Mouse (Mus musculus) intestine, embryonic 15.5 days (tissue): ENCODE data around the gene Iltifb. TPM values are rescaled to one million over a fixed set of nuclear protein-coding genes. Genes with fewer than 3 reads are reported as not detected.
A peak's percentile ranks its signal among the peaks of the same experiment; 100 is the strongest.
"Not testable (repeated sequence)": the region's sequence is repeated elsewhere in the genome, so short reads cannot be mapped to it uniquely, and the experiment has no call there.

ENCODE experiments used
- ATAC-seq: fragments of 200-750 bp; cut with Nextera tagmentation; 2 replicates; pipeline ENCODE4 v1.8.0; 2017; ENCODE audit warnings: moderate TSS enrichment, moderate library complexity
- H3K27ac ChIP-seq: fragments of 300-500 bp; sonication (generic); 2 replicates; pipeline ENCODE4 v1.5.1; 2015; ENCODE audit warnings: mild to moderate bottlenecking, inconsistent platforms
- H3K27me3 ChIP-seq: fragments of 300-500 bp; sonication (generic); replicated peaks from 2 replicates; pipeline ENCODE4 v1.6.1; 2015; ENCODE audit warnings: inconsistent platforms
- H3K36me3 ChIP-seq: fragments of 300-500 bp; sonication (generic); 2 replicates; pipeline ENCODE4 v1.6.1; 2015; ENCODE audit warnings: inconsistent platforms
- H3K4me1 ChIP-seq: fragments of 300-500 bp; sonication (generic); replicated peaks from 2 replicates; pipeline ENCODE4 v1.6.1; 2015; ENCODE audit warnings: inconsistent platforms
- H3K4me2 ChIP-seq: fragments of 300-500 bp; sonication (generic); replicated peaks from 2 replicates; pipeline ENCODE4 v1.6.1; 2015; ENCODE audit warnings: mild to moderate bottlenecking, inconsistent platforms
- H3K4me3 ChIP-seq: fragments of 300-500 bp; sonication (generic); replicated peaks from 2 replicates; pipeline ENCODE4 v1.5.1; 2015; ENCODE audit warnings: inconsistent platforms
- H3K9ac ChIP-seq: fragments of 300-500 bp; sonication (generic); 2 replicates; pipeline ENCODE4 v1.6.1; 2015; ENCODE audit warnings: inconsistent platforms
- H3K9me3 ChIP-seq: fragments of 300-500 bp; sonication (generic); 2 replicates; pipeline ENCODE4 v1.6.1; 2016; ENCODE audit warnings: inconsistent platforms
- WGBS: fragments of 180-500 bp; shearing (Covaris S2); methylation state at CpG from one replicate; pipeline ENCODE4 v1.1.7; 2015; 5-methylcytosine and 5-hydroxymethylcytosine counted together
- polyA plus RNA-seq: library from polyadenylated mRNA; unstranded; fragments of >200 nt; fragmentation: Nextera tagmentation; extraction: Ambion mirVana; gene quantifications from 2 replicates; pipeline ENCODE4 v1.2.1, GENCODE M21; 2015

Iltifb gene
- polyA plus RNA-seq, result not detected in 2 replicates

GRCm38 (mm10) chr10:118294938-118295337 lies at the start of gene Iltifb:
TSS of gene Iltifb (minus strand) at chr10:118295038.
- Histone ChIP-seq H3K4me1 (no peaks in the 10 kb centered on the region), H3K27me3 (no peaks in the 10 kb centered on the region), H3K36me3 (no peaks in the 10 kb centered on the region), H3K4me3 (no peak within 1 kb of the TSS), H3K4me2 (no peak within 1 kb of the TSS), H3K27ac (no peak within 1 kb of the TSS), H3K9me3 (no peaks in the 10 kb centered on the region), H3K9ac (no peak within 1 kb of the TSS)
- WGBS, result 89% methylated on average over 6 of the region's 6 CpGs
- ATAC-seq, result no peak

DNA sequence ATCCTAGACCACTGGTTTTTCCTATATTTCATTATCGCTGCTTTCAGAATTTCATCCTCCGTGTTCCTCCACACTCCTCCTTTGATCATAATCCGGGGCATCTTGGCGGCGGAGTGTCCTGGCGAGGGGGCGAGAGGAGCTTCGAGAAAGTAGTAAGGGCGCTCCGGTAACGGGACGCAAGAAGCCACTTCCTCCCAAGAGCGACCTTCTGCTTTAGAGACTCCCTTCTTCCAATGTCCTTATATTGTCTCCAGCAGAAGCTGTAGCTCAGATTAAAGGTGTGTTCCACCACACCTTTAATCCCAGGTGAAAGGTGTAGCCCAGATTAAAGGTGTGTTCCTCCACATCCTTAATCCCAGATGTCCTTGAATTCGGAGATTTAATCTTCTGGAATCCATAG lies 48.3 kb upstream of the Iltifb start, which contains the start of gene Gm9046:
Gene Gm9046, minus strand, starts transcription at position 101 of the 400 bp plus-strand sequence.
- not testable (repeated sequence) for H3K9ac ChIP-seq, ATAC-seq, H3K4me3 ChIP-seq, H3K9me3 ChIP-seq, H3K4me1 ChIP-seq, H3K4me2 ChIP-seq, H3K27me3 ChIP-seq, H3K36me3 ChIP-seq, H3K27ac ChIP-seq
- no CpG with 5 or more reads among the region's 14 CpGs for WGBS

- not testable (repeated sequence) for H3K27ac ChIP-seq, H3K36me3 ChIP-seq, ATAC-seq, H3K4me2 ChIP-seq, H3K9me3 ChIP-seq, H3K9ac ChIP-seq, H3K4me1 ChIP-seq, H3K4me3 ChIP-seq, H3K27me3 ChIP-seq
- no CpG with 5 or more reads among the region's 14 CpGs for WGBS
Observed at GRCm38 (mm10) chr10:118337731-118338130, 42.9 kb upstream of the Iltifb start, which contains the start of gene Gm9045. TSS of gene Gm9045 (minus strand) at chr10:118337831.

GRCm38 (mm10) chr10:118332308-118332707 lies 37.5 kb upstream of the Iltifb start, which contains the start of gene Gm9044:
TSS of gene Gm9044 (minus strand) at chr10:118332408.
- not testable (repeated sequence) for H3K4me2 ChIP-seq, H3K27ac ChIP-seq, H3K27me3 ChIP-seq, H3K9ac ChIP-seq, H3K4me3 ChIP-seq, H3K4me1 ChIP-seq, H3K9me3 ChIP-seq, H3K36me3 ChIP-seq, ATAC-seq
- WGBS, result no CpG with 5 or more reads among the region's 14 CpGs

DNA sequence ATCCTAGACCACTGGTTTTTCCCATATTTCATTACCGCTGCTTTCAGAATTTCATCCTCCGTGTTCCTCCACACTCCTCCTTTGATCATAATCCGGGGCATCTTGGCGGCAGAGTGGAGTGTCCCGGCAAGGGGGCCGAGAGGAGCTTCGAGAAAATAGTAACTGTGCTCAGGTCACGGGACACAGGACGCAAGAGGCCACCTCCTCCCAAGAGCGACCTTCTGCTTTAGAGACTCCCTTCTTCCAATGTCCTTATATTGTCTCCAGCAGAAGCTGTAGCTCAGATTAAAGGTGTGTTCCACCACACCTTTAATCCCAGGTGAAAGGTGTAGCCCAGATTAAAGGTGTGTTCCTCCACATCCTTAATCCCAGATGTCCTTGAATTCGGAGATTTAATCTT lies 32.0 kb upstream of the Iltifb start, which contains the start of gene Gm9040:
Gene Gm9040, minus strand, starts transcription at position 101 of the 400 bp plus-strand sequence.
- H3K4me3 ChIP-seq, H3K27ac ChIP-seq, H3K4me1 ChIP-seq, ATAC-seq, H3K27me3 ChIP-seq, H3K9me3 ChIP-seq, H3K9ac ChIP-seq, H3K36me3 ChIP-seq, H3K4me2 ChIP-seq: not testable (repeated sequence)
- no CpG with 5 or more reads among the region's 11 CpGs for WGBS

DNA sequence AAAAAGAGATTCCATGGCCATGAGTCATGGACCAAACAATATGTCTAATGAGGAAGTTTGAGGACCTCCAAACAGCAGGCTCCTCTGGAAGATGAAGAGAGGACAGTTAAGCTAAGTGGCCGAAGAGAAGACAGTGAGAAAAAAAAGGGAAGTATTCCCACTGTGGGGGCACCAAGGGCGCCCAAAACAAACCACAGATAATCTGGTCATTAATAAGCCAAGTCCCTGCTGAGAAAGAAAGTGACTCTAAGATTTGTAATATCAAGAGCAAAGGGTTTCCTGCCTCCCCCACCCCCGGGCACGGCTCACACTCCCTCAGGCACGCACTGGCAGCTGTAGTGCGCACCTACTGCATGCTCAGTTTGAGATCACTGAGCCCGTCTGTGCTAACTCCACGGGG lies 24.2 kb upstream of the Iltifb start:
- 79% methylated on average over 8 of the region's 8 CpGs for WGBS
- ATAC-seq, result no peak
- Histone ChIP-seq H3K36me3 (no peaks in the 10 kb centered on the region), H3K9ac (no peak overlapping the region), H3K4me3 (no peak overlapping the region), H3K4me2 (no peak overlapping the region), H3K27ac (no peak overlapping the region), H3K27me3 (no peaks in the 10 kb centered on the region), H3K9me3 (no peaks in the 10 kb centered on the region), H3K4me1 (no peaks in the 10 kb centered on the region)

DNA sequence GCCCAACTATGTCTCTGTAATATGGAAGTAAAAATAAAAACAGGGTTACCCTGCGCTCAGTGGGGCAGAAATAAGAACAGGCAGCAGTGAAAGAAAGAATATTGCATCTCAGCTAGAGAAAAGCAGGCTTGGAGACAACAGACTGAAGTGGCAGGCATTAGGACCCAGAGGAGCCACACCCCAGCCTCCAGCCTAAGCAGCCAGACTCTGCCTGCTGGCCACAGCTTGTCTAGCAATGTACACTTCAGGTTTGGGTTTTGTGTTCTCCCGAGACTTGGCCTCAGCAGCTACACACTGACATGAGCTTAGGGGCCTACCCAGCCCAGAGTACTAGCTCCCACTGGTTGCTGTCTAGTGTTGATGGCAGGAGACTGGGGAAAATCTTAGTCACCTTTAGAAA lies 7.3 kb upstream of the Iltifb start:
- 44% methylated on average over 2 of the region's 2 CpGs for whole genome bisulfite sequencing
- H3K4me1 ChIP-seq, H3K27ac ChIP-seq, H3K9ac ChIP-seq, H3K36me3 ChIP-seq, H3K4me2 ChIP-seq, H3K9me3 ChIP-seq, H3K4me3 ChIP-seq, H3K27me3 ChIP-seq, ATAC-seq: not testable (repeated sequence)

GRCm38 (mm10) chr10:118283016-118283415 lies 11.8 kb downstream of the Iltifb start:
- H3K27ac ChIP-seq, H3K4me2 ChIP-seq, H3K9ac ChIP-seq, H3K27me3 ChIP-seq, H3K36me3 ChIP-seq, H3K4me3 ChIP-seq, H3K4me1 ChIP-seq, H3K9me3 ChIP-seq: not testable (repeated sequence)
- 40% methylated on average over 2 of the region's 5 CpGs for WGBS
- peak; percentile 43; the same call in 1 of the 2 replicates for ATAC-seq

- H3K4me1 ChIP-seq, H3K36me3 ChIP-seq, H3K4me2 ChIP-seq, H3K27me3 ChIP-seq, H3K27ac ChIP-seq, ATAC-seq, H3K9me3 ChIP-seq, H3K4me3 ChIP-seq, H3K9ac ChIP-seq: not testable (repeated sequence)
- WGBS, result 75% methylated on average over 6 of the region's 7 CpGs
Observed at GRCm38 (mm10) chr10:118282565-118282964, 12.3 kb downstream of the Iltifb start.

- not testable (repeated sequence) for H3K4me2 ChIP-seq, H3K27me3 ChIP-seq, H3K36me3 ChIP-seq, H3K27ac ChIP-seq, ATAC-seq, H3K4me3 ChIP-seq, H3K9me3 ChIP-seq, H3K9ac ChIP-seq, H3K4me1 ChIP-seq
- no CpG with 5 or more reads among the region's 4 CpGs for WGBS
Observed at GRCm38 (mm10) chr10:118278069-118278468, 16.8 kb downstream of the Iltifb start.

DNA sequence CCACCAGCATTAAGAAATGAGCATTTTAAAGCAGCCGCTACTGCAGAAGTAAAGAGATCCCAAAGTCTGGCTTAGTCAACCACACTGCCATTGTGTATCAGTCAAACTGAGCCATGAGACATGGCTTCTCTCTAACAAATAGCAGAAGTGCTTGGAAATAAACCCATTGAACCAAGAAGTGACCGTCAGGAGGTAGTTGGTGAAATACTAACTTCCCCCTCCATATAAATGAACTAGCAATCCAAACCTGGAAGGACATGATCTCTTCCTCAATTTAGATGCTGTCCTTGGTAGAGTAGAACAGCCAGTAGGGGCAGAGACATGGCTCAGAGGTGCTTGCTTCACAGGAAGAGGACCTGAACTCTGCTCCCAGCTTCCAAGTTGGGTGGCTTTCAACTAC lies 23.4 kb downstream of the Iltifb start:
- H3K27ac ChIP-seq, H3K9me3 ChIP-seq, H3K4me3 ChIP-seq, H3K4me1 ChIP-seq, ATAC-seq, H3K27me3 ChIP-seq, H3K9ac ChIP-seq, H3K4me2 ChIP-seq, H3K36me3 ChIP-seq: not testable (repeated sequence)
- WGBS, result 100% methylated on average over 1 of the region's 2 CpGs

DNA sequence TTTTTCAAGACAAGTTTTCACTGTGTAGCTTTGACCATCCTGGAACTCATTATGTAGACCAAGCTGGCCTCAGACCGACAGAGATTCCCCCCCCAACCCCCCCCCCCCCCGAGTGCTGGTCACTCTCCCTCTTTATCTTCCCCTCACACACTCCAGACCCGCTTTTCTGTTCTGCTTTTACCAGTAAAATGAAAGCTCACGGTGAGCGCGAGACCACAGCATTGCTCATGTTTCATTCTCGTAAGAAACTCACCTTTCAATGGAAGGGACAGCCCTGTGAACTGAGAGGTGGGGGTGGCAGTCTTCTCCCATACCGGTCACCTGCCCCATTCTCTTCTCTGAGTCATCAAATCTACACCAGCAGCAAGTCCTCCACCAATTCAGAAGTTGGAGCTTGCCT lies 26.0 kb downstream of the Iltifb start:
- H3K9ac ChIP-seq, ATAC-seq, H3K9me3 ChIP-seq, H3K36me3 ChIP-seq, H3K4me2 ChIP-seq, H3K27me3 ChIP-seq, H3K27ac ChIP-seq, H3K4me1 ChIP-seq, H3K4me3 ChIP-seq: not testable (repeated sequence)
- WGBS, result 63% methylated on average over 2 of the region's 8 CpGs

DNA sequence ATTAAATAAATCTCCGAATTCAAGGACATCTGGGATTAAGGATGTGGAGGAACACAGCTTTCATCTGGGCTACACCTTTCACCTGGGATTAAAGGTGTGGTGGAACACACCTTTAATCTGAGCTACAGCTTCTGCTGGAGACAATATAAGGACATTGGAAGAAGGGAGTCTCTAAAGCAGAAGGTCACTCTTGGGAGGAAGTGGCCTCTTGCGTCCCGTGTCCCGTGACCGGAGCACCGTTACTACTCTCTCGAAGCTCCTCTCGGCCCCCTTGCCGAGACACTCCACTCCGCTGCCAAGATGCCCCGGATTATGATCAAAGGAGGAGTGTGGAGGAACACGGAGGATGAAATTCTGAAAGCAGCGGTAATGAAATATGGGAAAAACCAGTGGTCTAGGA lies 36.5 kb downstream of the Iltifb start, which contains the start of gene Gm32802:
Gene Gm32802, plus strand, starts transcription at position 301 of the 400 bp plus-strand sequence.
- WGBS, result no CpG with 5 or more reads among the region's 13 CpGs
- not testable (repeated sequence) for H3K27me3 ChIP-seq, H3K4me1 ChIP-seq, H3K4me2 ChIP-seq, H3K9ac ChIP-seq, H3K4me3 ChIP-seq, H3K36me3 ChIP-seq, ATAC-seq, H3K9me3 ChIP-seq, H3K27ac ChIP-seq
